Mouse (Mus musculus) liver, adult 2 months (tissue): ENCODE measurements at regions not wholly inside any gene's neighbourhood (a gene's known extent, or its start where the extent isn't known, plus 50 kb on each side); places are given as distances from the start of the nearest gene placed in this dataset.

Experiments used
- DNase-seq: peaks from one replicate; pipeline ENCODE4 v3.0.0-alpha.2; 2011; ENCODE audit warnings: low read depth, low spot score; ENCODE audit errors: extremely low read depth
- H3K27ac ChIP-seq: fragments of 200-500 bp; replicated peaks from 2 replicates; pipeline ENCODE4 v1.5.1; 2012; ENCODE audit warnings: low read depth, mild to moderate bottlenecking, control low read depth, inconsistent platforms, low read length; ENCODE audit not compliant: insufficient read depth
- H3K27me3 ChIP-seq: fragments of 200-500 bp; 2 replicates; pipeline ENCODE4 v1.6.1; 2012; ENCODE audit warnings: mild to moderate bottlenecking, moderate library complexity, low read length, inconsistent platforms; ENCODE audit not compliant: control insufficient read depth, insufficient read depth
- H3K36me3 ChIP-seq: fragments of 200-500 bp; 2 replicates; pipeline ENCODE4 v1.6.1; 2012; ENCODE audit warnings: low read length, inconsistent platforms; ENCODE audit not compliant: control insufficient read depth, insufficient read depth
- H3K4me1 ChIP-seq: fragments of 200-500 bp; 2 replicates; pipeline ENCODE4 v1.6.1; 2011; ENCODE audit warnings: low read length; ENCODE audit not compliant: control insufficient read depth, insufficient read depth
- H3K4me3 ChIP-seq: fragments of 200-500 bp; 2 replicates; pipeline ENCODE4 v1.5.1; 2011; ENCODE audit warnings: low read depth, mild to moderate bottlenecking, control low read depth, low read length, moderate library complexity; ENCODE audit not compliant: insufficient read depth
- H3K79me2 ChIP-seq: fragments of 200-500 bp; 2 replicates; pipeline ENCODE4 v1.6.1; 2012; ENCODE audit warnings: inconsistent platforms, mild to moderate bottlenecking, low read length, moderate library complexity; ENCODE audit not compliant: control insufficient read depth, insufficient read depth
- H3K9ac ChIP-seq: fragments of 200-500 bp; 2 replicates; pipeline ENCODE4 v1.6.1; 2012; ENCODE audit warnings: low read depth, mild to moderate bottlenecking, control low read depth, inconsistent platforms, low read length
- CTCF ChIP-seq: fragments of 200-500 bp; IDR thresholded peaks from 2 replicates; pipeline ENCODE4 v1.5.1; 2011; ENCODE audit warnings: low read depth, low read length, control low read depth
- POLR2A ChIP-seq: fragments of 200-500 bp; IDR thresholded peaks from 2 replicates; pipeline ENCODE4 v1.6.1; 2011; ENCODE audit warnings: low read length, control low read depth; ENCODE audit not compliant: insufficient read depth; ENCODE audit errors: extremely low read depth
- WGBS: fragments of 180-500 bp; shearing (Covaris S2); methylation state at CpG from one replicate; pipeline ENCODE4 v1.1.7; 2018; 5-methylcytosine and 5-hydroxymethylcytosine counted together

DNA sequence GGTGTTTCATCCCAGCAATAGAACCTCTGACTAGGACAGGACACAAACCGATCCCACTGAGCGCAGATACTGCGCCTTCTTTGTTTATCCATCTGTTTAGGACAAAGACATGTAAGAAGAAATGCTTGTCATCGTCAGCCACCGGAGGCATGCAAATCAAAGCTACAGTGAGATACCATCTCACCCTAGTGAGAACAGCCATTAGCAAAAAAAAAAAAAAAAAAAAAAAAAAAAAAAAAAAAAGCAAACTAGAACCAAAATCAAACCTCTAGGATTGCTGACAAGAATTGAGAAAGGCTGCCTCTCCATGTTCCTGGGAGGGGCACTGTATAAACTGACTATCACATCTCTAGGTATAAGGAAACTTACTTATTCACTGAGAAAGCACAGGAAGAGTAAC, 84.9 kb downstream of the Nxnl2 start:
- WGBS, result 96% methylated on average over 5 of the region's 5 CpGs

DNA sequence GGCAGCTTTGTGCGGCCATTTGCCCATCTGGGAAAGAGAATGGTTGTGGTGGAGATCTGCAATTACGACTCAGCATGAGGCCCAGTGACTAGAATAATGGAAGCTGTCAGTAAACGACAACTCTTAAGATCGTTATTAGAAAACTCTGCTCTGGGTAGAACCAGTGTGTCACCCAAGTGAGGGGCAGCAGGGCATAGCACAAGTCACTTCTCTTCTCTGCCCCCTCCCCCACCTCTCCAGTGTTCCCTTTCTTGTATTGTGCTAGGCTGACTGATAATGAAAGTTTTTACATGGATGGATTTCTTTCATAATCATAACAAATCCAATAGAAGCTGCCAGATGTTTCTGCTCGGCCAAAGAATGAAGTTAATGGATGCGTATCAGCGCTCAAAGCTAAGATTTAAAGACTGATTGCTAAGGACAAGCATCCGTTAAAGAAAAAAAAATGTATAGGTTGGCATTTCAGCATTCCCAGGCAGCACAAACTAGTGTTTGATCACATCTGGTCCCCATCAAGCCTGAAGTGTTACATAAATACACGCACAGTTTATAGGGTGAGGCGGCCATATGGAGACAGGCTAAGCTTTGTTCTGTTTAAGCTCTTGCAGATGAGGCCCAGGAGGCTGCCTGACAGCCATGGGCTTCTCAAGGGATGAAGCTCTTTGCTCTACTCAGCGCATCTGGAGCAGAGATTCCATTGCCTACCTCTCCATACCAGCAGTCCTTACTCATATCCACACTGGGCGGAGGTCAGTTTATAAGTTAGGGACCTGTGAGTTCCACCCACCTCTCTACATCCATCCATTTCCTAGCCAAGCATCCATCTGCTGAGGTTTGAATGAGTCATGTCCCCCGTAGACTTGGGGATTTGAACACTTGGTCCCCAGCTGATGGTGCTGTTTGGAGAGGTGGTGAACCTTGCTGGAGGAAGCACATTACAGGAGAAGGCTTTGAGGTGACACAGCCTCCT, 88.2 kb downstream of the Nxnl2 start:
- no peak for DNase-seq
- 78% methylated on average over 13 of the region's 13 CpGs for WGBS
- H3K36me3 ChIP-seq, result no peaks in the 10 kb centered on the region
- no peaks in the 10 kb centered on the region for H3K27me3 ChIP-seq
- H3K4me1 ChIP-seq, result no peaks in the 10 kb centered on the region
- no peak for TF ChIP-seq POLR2A
- TF ChIP-seq CTCF, result no peak
- H3K27ac ChIP-seq, result no peak overlapping the region
- no peak overlapping the region for H3K4me3 ChIP-seq
- H3K79me2 ChIP-seq, result no peaks in the 10 kb centered on the region
- no peak overlapping the region for H3K9ac ChIP-seq

More for the DNA sequence above, 84.9 kb downstream of the Nxnl2 start:
- Histone ChIP-seq H3K4me1 (no peaks in the 10 kb centered on the region), H3K27ac (no peak overlapping the region), H3K27me3 (no peaks in the 10 kb centered on the region), H3K4me3 (no peak overlapping the region), H3K36me3 (no peaks in the 10 kb centered on the region), H3K79me2 (no peaks in the 10 kb centered on the region), H3K9ac (no peak overlapping the region)
- TF ChIP-seq CTCF (no peak), POLR2A (no peak)
- no peak for DNase-seq

DNA sequence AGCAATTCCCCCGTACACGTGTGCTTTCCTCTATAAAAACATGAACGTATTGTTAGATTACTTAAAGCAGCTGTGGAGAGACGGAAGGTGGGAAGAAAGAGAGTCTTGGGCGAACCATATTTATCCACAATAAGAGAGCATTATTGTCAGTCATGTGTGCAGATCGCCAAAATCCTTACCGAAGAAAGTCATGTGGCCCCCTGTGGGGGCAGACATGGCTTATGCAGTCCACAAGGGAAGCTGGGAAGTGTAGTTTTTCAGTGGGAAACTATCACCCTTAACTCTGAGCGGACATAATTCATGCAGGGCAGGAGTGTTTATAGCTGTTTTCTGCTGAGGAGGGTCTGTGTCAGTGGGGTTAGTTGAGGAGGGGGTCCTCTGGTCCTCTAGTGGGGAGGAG, 90.8 kb downstream of the Nxnl2 start:
- DNase-seq, result no peak
- Histone ChIP-seq H3K4me1 (no peaks in the 10 kb centered on the region), H3K9ac (no peak overlapping the region), H3K4me3 (no peak overlapping the region), H3K27ac (no peak overlapping the region), H3K27me3 (no peaks in the 10 kb centered on the region), H3K79me2 (no peaks in the 10 kb centered on the region), H3K36me3 (no peaks in the 10 kb centered on the region)
- TF ChIP-seq CTCF (no peak), POLR2A (no peak)
- WGBS, result 80% methylated on average over 8 of the region's 8 CpGs

DNA sequence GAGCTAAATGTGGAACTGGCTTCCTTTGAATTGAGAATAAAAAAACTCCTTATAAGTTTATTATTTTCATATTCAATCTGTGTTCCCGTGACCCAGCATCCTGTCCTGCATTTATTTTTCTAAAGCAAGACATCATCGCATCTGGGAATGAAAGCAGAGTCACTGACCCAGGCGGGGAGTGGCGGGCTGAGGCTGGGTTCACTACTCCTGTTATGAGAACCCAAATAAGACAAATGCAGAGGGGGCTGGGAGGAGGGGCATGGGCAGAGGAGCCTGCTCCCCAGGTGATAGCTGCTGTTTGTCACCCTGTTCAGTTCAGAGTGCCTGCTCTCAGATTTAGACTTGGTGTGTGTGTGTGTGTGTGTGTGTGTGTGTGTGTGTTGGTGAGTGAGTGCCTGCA, 102.0 kb downstream of the Nxnl2 start:
- H3K9ac ChIP-seq, result no peak overlapping the region
- 83% methylated on average over 4 of the region's 4 CpGs for WGBS
- no peaks in the 10 kb centered on the region for H3K4me1 ChIP-seq
- no peaks in the 10 kb centered on the region for H3K36me3 ChIP-seq
- H3K27ac ChIP-seq, result no peak overlapping the region
- H3K27me3 ChIP-seq, result no peaks in the 10 kb centered on the region
- no peaks in the 10 kb centered on the region for H3K79me2 ChIP-seq
- DNase-seq, result peak; percentile 7
- TF ChIP-seq POLR2A, result no peak
- H3K4me3 ChIP-seq, result no peak overlapping the region

DNA sequence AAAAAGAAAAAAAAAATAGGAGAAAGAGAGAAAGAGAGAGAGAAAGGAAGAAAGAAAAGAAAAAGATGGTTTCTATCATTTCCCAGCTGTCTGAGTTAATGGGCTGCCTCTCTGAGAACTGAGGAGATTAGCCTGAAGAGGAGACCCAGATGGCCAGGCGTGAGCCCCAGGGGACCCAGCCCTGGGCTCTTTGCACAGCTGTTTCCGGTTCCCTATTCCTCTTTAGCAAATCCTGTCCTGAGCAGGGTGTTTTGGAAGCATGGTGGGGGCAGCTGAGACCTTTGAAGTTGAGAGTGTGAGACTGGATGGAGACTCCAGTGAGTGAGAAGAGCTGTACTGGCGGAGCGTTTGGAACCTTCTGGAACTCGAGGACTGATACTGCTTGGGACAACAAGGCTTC, 103.8 kb downstream of the Nxnl2 start:
- DNase-seq, result no peak
- Histone ChIP-seq H3K9ac (no peak overlapping the region), H3K4me1 (no peaks in the 10 kb centered on the region), H3K27ac (no peak overlapping the region), H3K79me2 (no peaks in the 10 kb centered on the region), H3K36me3 (no peaks in the 10 kb centered on the region), H3K4me3 (no peak overlapping the region), H3K27me3 (no peaks in the 10 kb centered on the region)
- no peak for TF ChIP-seq POLR2A
- TF ChIP-seq CTCF, result no peak
- WGBS, result 71% methylated on average over 5 of the region's 5 CpGs

DNA sequence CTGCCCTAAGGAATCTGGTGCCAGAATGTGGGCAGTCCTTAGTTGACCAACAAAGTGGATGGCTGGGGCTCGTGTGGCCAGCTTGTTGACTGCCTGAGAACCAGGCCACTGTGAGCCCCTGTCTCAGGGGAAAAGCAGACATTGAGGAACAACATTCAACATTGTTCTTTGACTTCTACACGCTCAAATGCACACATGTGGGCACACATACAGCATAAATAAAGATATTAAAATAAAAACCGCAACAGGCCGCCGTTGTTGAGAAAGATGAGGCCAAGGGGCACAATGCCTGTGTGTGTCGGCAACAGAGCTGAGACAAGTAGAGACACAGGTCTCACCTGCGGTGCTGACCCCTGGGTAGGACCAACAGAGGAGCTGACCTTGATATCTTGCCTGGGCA, 105.8 kb downstream of the Nxnl2 start:
- TF ChIP-seq POLR2A, result no peak
- TF ChIP-seq CTCF, result no peak
- H3K79me2 ChIP-seq, result no peaks in the 10 kb centered on the region
- H3K27me3 ChIP-seq, result no peaks in the 10 kb centered on the region
- no peak overlapping the region for H3K4me3 ChIP-seq
- H3K36me3 ChIP-seq, result no peaks in the 10 kb centered on the region
- no peak overlapping the region for H3K9ac ChIP-seq
- 88% methylated on average over 7 of the region's 7 CpGs for WGBS
- no peak for DNase-seq
- no peak overlapping the region for H3K27ac ChIP-seq
- peaks cover 3% of the 10 kb centered on the region; the same call in 1 of the 2 replicates for H3K4me1 ChIP-seq
